Mouse (Mus musculus): ENCODE measurements at regions not wholly inside any gene's neighbourhood (a gene's known extent, or its start where the extent isn't known, plus 50 kb on each side); places are given as distances from the start of the nearest gene placed in this dataset.

DNA sequence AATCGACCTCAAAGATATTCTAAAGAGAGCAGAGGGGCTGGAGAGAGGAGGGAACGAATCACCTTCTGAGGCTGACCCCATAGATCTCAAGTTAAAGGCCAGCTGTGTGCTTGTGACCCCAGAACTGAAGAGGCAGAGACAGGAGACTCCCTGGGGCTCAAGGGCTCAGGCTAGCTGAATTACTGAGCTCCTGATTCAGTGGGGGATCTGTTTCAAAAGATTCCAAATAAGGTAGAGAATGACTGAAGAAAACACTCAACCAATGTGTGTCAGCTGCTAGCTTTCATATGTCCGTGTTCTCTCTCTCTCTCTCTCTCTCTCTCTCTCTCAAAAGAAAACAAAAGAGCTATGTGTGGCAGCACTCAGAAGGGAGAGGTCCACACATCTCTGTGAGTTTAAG, 70.0 kb upstream of the Gli2 start:
- TF ChIP-seq POLR2A (IDR thresholded peaks at IDR 0.05; ENCODE audit: low read depth, low read length) (no peak), CTCF (IDR thresholded peaks at IDR 0.05; ENCODE audit: extremely low read depth, insufficient read length, insufficient replicate concordance, low read depth, low read length) (no peak)
